ENCODE assay signal across 9 mouse cellular contexts in the genomic region with DNA sequence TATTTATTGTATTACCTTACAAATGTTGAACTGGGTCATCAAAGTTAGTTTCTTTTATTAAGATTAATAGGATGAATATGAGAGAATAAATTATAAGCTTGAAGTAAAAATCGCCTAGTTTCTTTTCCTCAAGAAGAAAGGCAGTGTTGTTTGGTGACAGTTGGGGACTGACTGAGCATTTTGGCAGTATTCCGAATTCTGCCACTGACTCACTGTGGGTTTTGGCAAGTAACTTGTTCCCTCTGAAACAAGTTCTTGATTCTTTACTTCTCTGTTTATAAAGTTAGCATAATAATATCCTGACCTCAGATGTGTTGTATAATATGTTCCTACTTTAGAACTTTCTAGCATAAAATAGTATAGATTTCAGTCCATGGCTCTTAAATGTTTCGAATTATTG. TPM values are rescaled to one million over a fixed set of nuclear protein-coding genes. Genes with fewer than 3 reads are reported as not detected.
A peak's percentile ranks its signal among the peaks of the same experiment; 100 is the strongest.
DNase-seq lines count a peak whose midpoint lies in the region; ATAC-seq and TF ChIP-seq lines count a peak whose summit lies in the region.
"Had no signal": no experiment of that assay in that cellular context is flagged by ENCODE, and none has a peak within 500 bp of the region (broad histone marks: within the 10 kb centered on the region; RNA-seq: fewer than 3 reads in every experiment).

No protein-coding gene starts in this region.

- ATAC-seq in hindbrain, postnatal 0 days = 0 out of 2 replicates have a peak, but pooled peaks have one; percentile 40
- no peak for ATAC-seq in hindbrain, embryonic 12.5 days (ENCODE audit: low FRiP score)
- peak; percentile 93 to 97 for ATAC-seq in hematopoietic stem cell, adult 5-6 weeks (replicated peaks in 1 of 2; ENCODE audit: insufficient read depth in 1 of 2, low FRiP score in 2 of 2, low TSS enrichment in 1 of 2, low read depth in 1 of 2, poor library complexity in 2 of 2, severe bottlenecking in 2 of 2)
- no peak for ATAC-seq in kidney, embryonic 15.5 days (replicated peaks; ENCODE audit: low FRiP score)

- no peaks in the 10 kb centered on the region for H3K79me2 ChIP-seq in macrophage (ENCODE audit: inconsistent target)

- H3K9ac ChIP-seq in hindbrain, postnatal 0 days (replicated peaks; ENCODE audit: low read length) = no peak overlapping the region
- no peak overlapping the region for H3K9ac ChIP-seq in hindbrain, embryonic 12.5 days
- no peak overlapping the region for H3K9ac ChIP-seq in kidney, embryonic 15.5 days
- H3K9ac ChIP-seq: limb, embryonic 15.5 days had no signal

- no peak overlapping the region for H3K4me3 ChIP-seq in hindbrain, postnatal 0 days (ENCODE audit: low read length)
- no peak overlapping the region for H3K4me3 ChIP-seq in hindbrain, embryonic 12.5 days
- no peak overlapping the region for H3K4me3 ChIP-seq in macrophage (ENCODE audit: inconsistent target)
- no peak overlapping the region for H3K4me3 ChIP-seq in midbrain, embryonic 10.5 days
- no peak overlapping the region for H3K4me3 ChIP-seq in kidney, embryonic 15.5 days (replicated peaks)
- H3K4me3 ChIP-seq: limb, embryonic 15.5 days had no signal

- H3K36me3 ChIP-seq in hindbrain, postnatal 0 days (ENCODE audit: insufficient read depth, low read length) = 0 out of 2 replicates have a peak, but pooled peaks cover 4% of the 10 kb centered on the region
- H3K36me3 ChIP-seq in hindbrain, embryonic 12.5 days = peaks cover 23% of the 10 kb centered on the region
- no peaks in the 10 kb centered on the region for H3K36me3 ChIP-seq in macrophage (ENCODE audit: inconsistent target)
- H3K36me3 ChIP-seq in midbrain, embryonic 10.5 days = peaks cover 50% of the 10 kb centered on the region
- H3K36me3 ChIP-seq in kidney, embryonic 15.5 days = peaks cover 32% of the 10 kb centered on the region

- no peak overlapping the region for H3K27ac ChIP-seq in hindbrain, postnatal 0 days
- H3K27ac ChIP-seq in hindbrain, embryonic 12.5 days = no peak overlapping the region
- peak overlapping the region; percentile 21; the same call in 1 of the 2 replicates for H3K27ac ChIP-seq in macrophage
- H3K27ac ChIP-seq in midbrain, embryonic 10.5 days (replicated peaks) = no peak overlapping the region
- H3K27ac ChIP-seq in kidney, embryonic 15.5 days = no peak overlapping the region
- H3K27ac ChIP-seq: limb, embryonic 15.5 days had no signal

- H3K4me2 ChIP-seq in hindbrain, postnatal 0 days (ENCODE audit: low read depth, low read length) = no peak overlapping the region
- no peak overlapping the region for H3K4me2 ChIP-seq in hindbrain, embryonic 12.5 days (replicated peaks)
- H3K4me2 ChIP-seq in kidney, embryonic 15.5 days = no peak overlapping the region
- H3K4me2 ChIP-seq: limb, embryonic 15.5 days had no signal

- no peaks in the 10 kb centered on the region for H3K4me1 ChIP-seq in hindbrain, postnatal 0 days (ENCODE audit: insufficient read depth, low read length)
- H3K4me1 ChIP-seq in hindbrain, embryonic 12.5 days = no peaks in the 10 kb centered on the region
- H3K4me1 ChIP-seq in midbrain, embryonic 10.5 days = no peaks in the 10 kb centered on the region
- no peaks in the 10 kb centered on the region for H3K4me1 ChIP-seq in kidney, embryonic 15.5 days
- H3K4me1 ChIP-seq: limb, embryonic 15.5 days had no signal

- TF ChIP-seq CTCF in hindbrain, postnatal 0 days (IDR thresholded peaks at IDR 0.05; ENCODE audit: low read depth) = no peak
- TF ChIP-seq CTCF in brain, embryonic 14.5 days (IDR thresholded peaks at IDR 0.05; ENCODE audit: borderline replicate concordance, extremely low read depth, insufficient read depth, insufficient read length) = no peak

- no peak for TF ChIP-seq POLR2A in brain, embryonic 14.5 days (IDR thresholded peaks at IDR 0.05; ENCODE audit: borderline replicate concordance, extremely low read depth, insufficient read depth, insufficient read length, poor library complexity, severe bottlenecking)

- H3K9me3 ChIP-seq in hindbrain, postnatal 0 days (ENCODE audit: low read length) = no peaks in the 10 kb centered on the region
- H3K9me3 ChIP-seq in hindbrain, embryonic 12.5 days (replicated peaks) = no peaks in the 10 kb centered on the region
- H3K9me3 ChIP-seq in midbrain, embryonic 10.5 days (replicated peaks) = no peaks in the 10 kb centered on the region
- H3K9me3 ChIP-seq in kidney, embryonic 15.5 days (replicated peaks) = no peaks in the 10 kb centered on the region
- H3K9me3 ChIP-seq: limb, embryonic 15.5 days had no signal

- DNase-seq in hindbrain, postnatal 0 days (ENCODE audit: low spot score) = peak; percentile 84
- DNase-seq in brain, embryonic 14.5 days (ENCODE audit: low read depth) = peak; percentile 81
- no peak for DNase-seq in thymus, postnatal 10 days (ENCODE audit: low spot score in 2 of 2)
- DNase-seq in midbrain, embryonic 10.5 days (ENCODE audit: low spot score) = no peak

- 57% methylated on average over 3 of the region's 3 CpGs for WGBS in hindbrain, postnatal 0 days
- WGBS in hindbrain, embryonic 12.5 days = 83% methylated on average over 3 of the region's 3 CpGs
- 6% methylated on average over 3 of the region's 3 CpGs for WGBS in macrophage (ENCODE audit: missing documents)
- WGBS in midbrain, embryonic 10.5 days = 88% methylated on average over 3 of the region's 3 CpGs
- 80% methylated on average over 3 of the region's 3 CpGs for WGBS in kidney, embryonic 15.5 days

- H3K27me3 ChIP-seq in hindbrain, postnatal 0 days (ENCODE audit: insufficient read depth, low read length) = no peaks in the 10 kb centered on the region
- H3K27me3 ChIP-seq in hindbrain, embryonic 12.5 days = no peaks in the 10 kb centered on the region
- H3K27me3 ChIP-seq in midbrain, embryonic 10.5 days (ENCODE audit: low read depth, poor library complexity, severe bottlenecking) = no peaks in the 10 kb centered on the region
- no peaks in the 10 kb centered on the region for H3K27me3 ChIP-seq in kidney, embryonic 15.5 days
- H3K27me3 ChIP-seq: limb, embryonic 15.5 days had no signal

RNA-seq across cellular contexts. Expression of gene Ccdc88a, which starts 55.3 kb away (rescaled TPM):
- 59.0 and 63.2 TPM in 2 replicates for total RNA-seq in hindbrain, postnatal 0 days (2014; rRNA removed)
- polyA plus RNA-seq in hindbrain, postnatal 0 days (2015; fragmentation: Nextera tagmentation; extraction: Ambion mirVana) = 82.6 and 86.3 TPM in 2 replicates
- 82.6 and 89.8 TPM in 2 replicates for polyA plus RNA-seq in hindbrain, embryonic 12.5 days (2016; fragmentation: Nextera tagmentation; extraction: Ambion mirVana)
- polyA plus RNA-seq in brain, embryonic 14.5 days (2012; rRNA removed) = 26.2 and 31.7 TPM in 2 replicates
- 38.1 and 53.1 TPM in 2 replicates for total RNA-seq in hematopoietic stem cell, adult 5-6 weeks (2017)
- total RNA-seq in macrophage (2018; cell fraction: chromatin; rRNA removed) = 100 to 1,000 TPM in 24 of 26 experiments, 10 to 100 TPM in 2; 86.2 to 300 (median 140) TPM
- total RNA-seq in macrophage (2018; cell fraction: cytosol; rRNA removed) = 10 to 100 TPM; 15.2 to 33.7 (median 22.5) TPM
- 100 to 1,000 TPM in 4 of 26 experiments, 10 to 100 TPM in 22; 53.3 to 144 (median 76.4) TPM for total RNA-seq in macrophage (2018; cell fraction: nucleus; rRNA removed)
- 9.5 to 16.3 TPM (median 12.5 TPM) in 3 replicates for polyA plus RNA-seq in macrophage (2018)
- 35.9 and 43.2 TPM in 2 replicates for polyA plus RNA-seq in midbrain, embryonic 10.5 days (2016; fragmentation: Nextera tagmentation; extraction: Ambion mirVana)
- 28.9 and 31.5 TPM in 2 replicates for polyA plus RNA-seq in kidney, embryonic 15.5 days (2015; fragmentation: Nextera tagmentation; extraction: Ambion mirVana)

Comparison
In these comparisons a context has a peak if more than half of its experiments do, and no peak if none do; other contexts are left out.
1. ATAC-seq: peak in hindbrain, postnatal 0 days (single experiment) and hematopoietic stem cell, adult 5-6 weeks (2 of 2); none in hindbrain, embryonic 12.5 days (single experiment) and kidney, embryonic 15.5 days (single experiment).
2. DNase-seq: peak in hindbrain, postnatal 0 days (single experiment) and brain, embryonic 14.5 days (single experiment); none in thymus, postnatal 10 days (0 of 2) and midbrain, embryonic 10.5 days (single experiment).